Mouse (Mus musculus): ENCODE measurements around the gene Zcchc13.

Zcchc13 gene

DNA sequence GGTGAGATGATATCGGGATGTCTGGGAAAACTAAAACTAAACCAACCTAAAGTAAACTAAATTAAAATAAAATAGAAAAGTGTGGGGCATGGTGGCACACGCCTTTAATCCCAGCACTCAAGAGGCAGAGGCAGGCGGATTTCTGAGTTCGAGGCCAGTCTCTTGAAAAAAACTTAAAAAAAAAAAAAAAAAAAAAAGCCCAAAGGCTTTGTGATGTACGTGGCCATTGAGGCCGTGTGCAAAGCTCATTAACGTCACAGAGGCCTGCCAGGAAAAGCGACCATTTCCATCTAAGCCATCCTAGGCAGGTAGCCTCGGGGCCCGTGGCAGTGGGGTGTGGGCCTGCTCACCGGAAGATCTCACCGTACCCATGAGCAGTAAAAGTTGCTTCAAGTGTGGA is at the start of gene Zcchc13:
Zcchc13 (plus strand) TSS at position 284 of the 400 bp plus-strand sequence.
- no peak for DNase-seq

GRCm38 (mm10) chrX:103584262-103584661 is 46.1 kb upstream of the Zcchc13 start:
- DNase-seq: no peak

- no peak for DNase-seq
Observed at GRCm38 (mm10) chrX:103592056-103592455, 38.3 kb upstream of the Zcchc13 start.

DNA sequence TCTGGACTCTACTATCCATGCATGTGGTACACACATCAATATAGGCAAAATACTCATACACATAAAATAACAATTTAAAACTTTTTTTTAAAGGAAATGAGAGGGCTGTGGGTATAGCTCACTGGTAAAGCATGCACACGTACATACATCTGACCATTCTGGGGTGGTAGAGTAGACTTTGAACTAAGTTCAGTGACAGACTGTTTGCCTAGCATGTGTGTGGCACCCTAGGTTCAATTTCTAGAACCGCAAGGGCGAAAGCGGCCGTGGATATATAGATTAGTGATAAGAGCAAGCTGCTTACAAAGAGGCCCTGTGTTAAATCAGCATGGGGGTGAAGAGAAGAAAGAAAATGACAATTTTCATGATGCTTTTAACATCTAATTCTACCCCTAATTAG is 27.8 kb upstream of the Zcchc13 start:
- DNase-seq: no peak

- DNase-seq: no peak
Observed at GRCm38 (mm10) chrX:103604211-103604610, 26.2 kb upstream of the Zcchc13 start.

DNA sequence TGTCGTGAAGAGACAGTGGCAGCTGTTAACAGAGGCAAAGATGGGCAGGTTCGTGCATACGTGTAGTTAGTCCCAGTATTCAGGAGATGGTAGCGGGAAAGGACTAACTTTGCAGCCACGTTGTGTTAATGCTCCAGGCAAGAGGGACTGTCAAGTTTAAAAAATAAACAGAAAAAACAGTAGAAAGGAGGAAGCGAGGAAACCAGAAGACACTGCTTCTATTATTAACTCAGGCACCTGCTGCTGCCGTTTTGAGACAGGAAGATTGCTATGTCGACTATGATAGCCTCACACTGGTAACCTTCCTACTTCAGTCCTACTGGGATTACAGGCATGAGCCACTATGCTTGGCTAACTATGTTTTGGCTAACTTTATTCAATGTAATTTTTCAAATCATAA is 24.9 kb upstream of the Zcchc13 start:
- no peak for DNase-seq

DNA sequence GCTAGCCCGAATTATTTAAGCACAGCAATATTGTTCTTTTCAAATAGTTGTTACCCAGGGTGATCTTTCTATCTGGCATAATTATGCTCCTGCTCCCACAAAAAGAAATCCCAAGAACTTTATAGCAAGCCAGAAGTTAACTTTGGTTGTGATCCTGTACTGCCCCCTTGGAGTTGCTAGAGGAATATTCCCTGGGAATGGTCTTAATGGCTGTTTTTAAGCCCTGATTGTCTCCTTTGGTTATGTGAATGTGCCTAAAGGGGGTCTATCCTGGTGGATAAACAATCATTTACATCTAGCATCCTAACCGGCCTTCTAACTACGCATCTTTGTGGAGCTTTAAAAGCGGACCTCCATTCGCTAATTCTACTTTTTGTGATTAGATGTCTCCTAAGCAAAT is 20.0 kb upstream of the Zcchc13 start:
- DNase-seq: no peak

DNA sequence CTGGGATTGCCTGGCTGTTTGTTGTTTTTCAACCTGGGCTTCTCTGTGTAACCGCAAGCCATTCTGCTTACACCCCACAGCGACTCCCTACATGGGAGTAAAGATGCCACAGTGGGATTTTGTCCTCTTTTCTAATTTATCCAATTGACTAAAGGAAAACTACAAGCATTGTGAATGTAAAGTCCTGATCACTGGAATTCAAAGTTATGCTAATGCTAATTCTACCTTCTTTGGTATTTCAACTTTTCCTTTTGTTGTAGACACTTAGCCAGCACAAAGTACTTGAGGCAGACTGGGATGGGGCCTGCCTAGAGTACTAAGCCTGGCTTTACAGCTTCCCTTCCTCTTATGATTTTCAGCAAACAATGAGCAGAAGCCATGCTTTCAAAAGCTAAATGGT is 18.9 kb upstream of the Zcchc13 start:
- DNase-seq: no peak

- no peak for DNase-seq
Observed at GRCm38 (mm10) chrX:103614700-103615233, 15.6 kb upstream of the Zcchc13 start.

DNA sequence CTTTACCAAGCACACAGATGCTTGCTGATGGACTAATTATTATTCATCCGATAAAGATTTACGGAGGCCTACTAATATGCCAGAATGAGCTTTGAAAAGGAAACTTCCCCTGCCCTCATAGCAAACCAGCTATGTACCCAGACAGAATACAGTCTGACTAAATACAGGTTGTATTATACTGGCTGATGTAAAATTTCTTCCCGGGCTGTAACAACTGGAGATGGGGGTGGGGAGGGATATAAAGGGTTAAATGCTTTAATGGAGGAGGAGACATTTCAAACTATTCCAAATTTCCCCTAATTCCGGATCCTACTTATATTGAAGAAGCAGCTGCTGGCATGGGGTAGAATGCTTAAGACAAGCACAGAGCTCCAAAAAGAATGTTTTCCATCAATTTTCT is 14.9 kb upstream of the Zcchc13 start:
- DNase-seq: no peak

DNA sequence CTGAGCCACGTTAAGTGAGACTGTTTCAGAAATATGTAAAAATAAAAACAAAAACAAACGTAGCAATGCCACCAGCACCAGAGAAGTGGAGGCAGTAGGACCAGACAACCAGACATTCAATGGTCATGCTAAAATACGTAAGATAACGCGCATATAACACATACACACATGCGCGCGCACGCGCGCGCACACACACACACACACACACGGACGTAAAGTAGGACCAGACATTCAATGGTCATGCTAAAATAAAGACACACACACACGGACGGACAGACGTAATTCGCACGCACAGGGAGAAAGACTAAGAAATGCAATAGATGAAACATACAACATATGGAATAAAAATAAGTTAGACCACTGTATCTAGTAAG is 14.2 kb upstream of the Zcchc13 start:
- DNase-seq: peak; percentile 31

DNA sequence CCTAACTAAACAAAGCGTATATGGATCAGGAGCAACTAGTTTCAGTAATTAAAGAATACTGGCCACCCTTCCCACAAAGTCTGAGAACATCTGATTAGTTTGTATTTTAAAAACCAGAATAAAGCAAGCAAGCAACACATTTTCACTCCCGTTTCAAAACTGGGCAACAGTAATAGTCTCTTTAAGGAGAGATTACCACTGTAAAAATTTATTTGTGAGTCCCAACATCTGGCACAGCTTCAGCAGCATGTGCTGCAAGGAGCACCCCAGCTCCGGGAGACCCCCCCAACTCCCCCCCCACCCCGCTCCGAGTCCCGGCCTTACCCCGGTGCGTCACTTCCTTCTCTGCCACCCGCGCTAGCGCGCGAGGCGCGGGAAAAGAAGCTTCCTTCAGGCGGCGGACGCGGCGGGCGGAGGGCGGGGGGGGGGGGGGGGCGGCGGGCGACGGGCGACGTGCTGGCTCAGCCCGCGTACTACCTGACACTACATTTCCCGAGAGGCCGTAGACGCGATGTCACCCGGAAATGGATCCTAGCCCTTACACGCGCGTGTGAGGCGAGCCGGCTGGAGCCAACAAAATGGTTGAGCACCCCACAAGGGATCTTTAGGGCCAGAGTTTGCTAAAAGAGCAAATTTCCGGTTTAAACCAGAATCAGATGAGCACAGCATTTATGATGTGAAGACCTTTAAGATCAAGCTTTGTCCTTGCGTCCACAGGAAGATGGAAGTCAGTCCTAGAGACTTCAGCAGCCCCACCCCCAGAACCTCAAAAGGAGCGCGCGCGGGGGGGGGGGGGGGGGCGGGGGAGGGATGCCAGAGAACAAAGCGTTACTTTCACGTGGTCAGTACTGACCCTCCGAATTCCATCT is 13.6 kb upstream of the Zcchc13 start:
- DNase-seq: peak; percentile 77

- no peak for DNase-seq
Observed at GRCm38 (mm10) chrX:103617405-103618095, 12.8 kb upstream of the Zcchc13 start.

GRCm38 (mm10) chrX:103621799-103622198 is 8.6 kb upstream of the Zcchc13 start:
- peak; percentile 24 for DNase-seq

DNA sequence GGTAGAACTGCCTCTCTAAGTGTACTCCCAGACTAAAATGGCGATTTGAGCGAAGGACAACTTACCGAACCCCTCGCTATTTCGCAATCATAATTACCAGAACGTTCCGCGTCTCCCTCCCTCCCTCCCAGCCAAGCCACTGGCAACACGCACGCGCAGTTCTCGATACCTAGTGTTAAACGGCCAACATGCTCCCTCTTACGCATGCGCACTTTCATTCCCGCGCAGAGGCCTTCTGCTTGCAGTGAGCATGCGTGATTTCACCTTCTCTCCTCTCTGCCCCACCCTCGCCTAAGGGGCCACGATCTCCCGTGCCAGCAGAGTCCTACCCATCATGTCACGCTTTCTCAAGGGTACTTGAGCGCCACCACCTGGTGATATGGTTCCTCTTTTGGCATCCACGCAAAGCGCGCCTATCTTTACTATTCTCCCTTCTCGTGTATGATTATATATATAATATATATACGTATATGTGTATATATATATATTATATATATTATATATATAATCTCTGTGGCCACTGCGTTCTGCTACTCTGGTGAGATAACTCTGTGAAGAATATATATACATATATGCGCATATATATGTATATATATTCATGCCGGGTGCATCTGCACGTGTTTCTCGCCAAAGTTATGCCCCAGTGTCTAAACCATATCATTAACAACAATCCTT is 8.0 kb upstream of the Zcchc13 start:
- DNase-seq: peak; percentile 90

DNA sequence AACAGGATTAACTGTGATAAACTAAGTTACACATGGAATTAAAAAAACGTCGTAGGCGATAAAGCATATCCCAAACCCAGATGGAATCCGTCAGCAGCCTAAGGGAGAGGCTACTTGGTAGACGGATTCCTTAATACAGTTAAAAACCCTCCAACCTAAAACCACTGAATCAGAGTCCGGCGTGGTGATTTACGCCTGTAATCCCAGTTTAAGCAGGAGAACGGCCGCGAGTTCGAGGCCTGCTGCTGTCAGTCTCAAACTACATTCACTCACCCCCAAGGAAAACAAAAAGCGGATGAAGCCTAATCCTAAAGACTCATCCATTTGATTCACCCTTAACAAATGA is 7.5 kb upstream of the Zcchc13 start:
- DNase-seq: no peak

GRCm38 (mm10) chrX:103623411-103623845 is 7.0 kb upstream of the Zcchc13 start:
- DNase-seq: peak; percentile 65

- no peak for DNase-seq
Observed at GRCm38 (mm10) chrX:103624426-103625168, 5.8 kb upstream of the Zcchc13 start.

DNA sequence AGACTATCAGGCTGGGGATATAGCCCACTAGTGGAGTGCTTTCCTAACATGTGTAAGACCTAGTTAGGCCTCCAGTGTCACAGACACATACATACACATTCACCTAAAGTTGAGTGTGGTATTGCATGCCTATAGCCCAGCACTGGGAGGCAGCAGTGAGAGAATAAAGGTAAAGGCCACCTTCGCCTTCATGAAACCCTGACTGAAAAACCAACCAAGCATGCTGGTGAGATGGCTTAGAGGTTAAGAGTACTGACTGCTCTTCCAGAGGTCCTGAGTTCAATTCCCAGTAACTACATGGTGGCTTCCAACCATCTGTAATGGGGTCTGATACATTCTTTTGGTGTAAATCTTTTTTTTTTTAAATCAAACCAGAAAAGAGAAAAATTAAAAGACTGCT is 1.5 kb upstream of the Zcchc13 start:
- DNase-seq: no peak

DNA sequence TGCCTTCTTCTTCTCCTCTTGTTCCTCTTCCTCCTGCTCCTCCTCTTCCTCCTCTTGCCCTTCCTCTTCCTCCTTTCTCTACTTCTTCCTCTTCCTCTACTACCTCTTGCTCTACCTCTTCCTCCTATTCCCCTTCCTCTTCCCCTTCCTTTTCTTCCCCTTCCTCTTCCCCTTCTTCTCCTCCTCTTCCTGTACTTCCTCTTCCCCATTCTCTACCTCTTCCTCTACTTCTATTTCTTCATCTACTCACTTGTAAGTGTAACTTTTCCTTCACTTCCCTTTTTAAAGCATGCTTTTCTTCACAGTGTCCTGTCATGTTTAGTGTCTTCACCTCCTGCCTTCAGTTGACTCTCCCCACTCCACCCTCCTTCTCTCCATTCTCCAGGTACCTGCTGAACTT is 3.5 kb downstream of the Zcchc13 start:
- DNase-seq: no peak

DNA sequence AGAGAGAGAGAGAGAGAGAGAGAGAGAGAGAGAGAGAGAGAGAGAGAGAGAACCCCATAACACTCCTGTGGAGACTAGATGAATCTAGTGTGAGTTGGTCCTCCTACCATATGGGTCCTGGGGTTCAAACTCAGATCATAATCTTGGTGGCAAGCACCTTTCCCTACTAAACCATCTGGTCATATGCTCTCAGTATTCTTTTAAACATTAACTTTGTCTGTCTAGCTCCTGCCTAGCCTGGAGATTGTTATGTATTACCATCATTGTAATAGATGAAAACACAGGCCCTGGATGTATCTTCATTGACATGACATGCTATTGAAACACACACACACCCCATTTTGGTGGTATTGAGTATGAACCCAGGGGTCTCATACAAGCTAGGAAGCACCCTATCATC is 5.6 kb downstream of the Zcchc13 start:
- DNase-seq: no peak

- DNase-seq: no peak
Observed at GRCm38 (mm10) chrX:103638566-103638965, 8.2 kb downstream of the Zcchc13 start.

- no peak for DNase-seq
Observed at GRCm38 (mm10) chrX:103644301-103644700, 13.9 kb downstream of the Zcchc13 start.
